Mouse (Mus musculus) liver, embryonic 18 days (tissue): ENCODE results near the gene Parp6. TPM values are rescaled to one million over a fixed set of nuclear protein-coding genes. Genes with fewer than 3 reads are reported as not detected.

ENCODE experiments used
- polyA plus RNA-seq: library from polyadenylated mRNA; depleted of rRNA; stranded (reverse); fragments of >200 nt; gene quantifications from 2 replicates; pipeline ENCODE4 v1.2.3, GENCODE M21; 2012; rRNA removed

Gene Parp6
- 6.4 and 7.6 TPM in 2 replicates for polyA plus RNA-seq

DNA sequence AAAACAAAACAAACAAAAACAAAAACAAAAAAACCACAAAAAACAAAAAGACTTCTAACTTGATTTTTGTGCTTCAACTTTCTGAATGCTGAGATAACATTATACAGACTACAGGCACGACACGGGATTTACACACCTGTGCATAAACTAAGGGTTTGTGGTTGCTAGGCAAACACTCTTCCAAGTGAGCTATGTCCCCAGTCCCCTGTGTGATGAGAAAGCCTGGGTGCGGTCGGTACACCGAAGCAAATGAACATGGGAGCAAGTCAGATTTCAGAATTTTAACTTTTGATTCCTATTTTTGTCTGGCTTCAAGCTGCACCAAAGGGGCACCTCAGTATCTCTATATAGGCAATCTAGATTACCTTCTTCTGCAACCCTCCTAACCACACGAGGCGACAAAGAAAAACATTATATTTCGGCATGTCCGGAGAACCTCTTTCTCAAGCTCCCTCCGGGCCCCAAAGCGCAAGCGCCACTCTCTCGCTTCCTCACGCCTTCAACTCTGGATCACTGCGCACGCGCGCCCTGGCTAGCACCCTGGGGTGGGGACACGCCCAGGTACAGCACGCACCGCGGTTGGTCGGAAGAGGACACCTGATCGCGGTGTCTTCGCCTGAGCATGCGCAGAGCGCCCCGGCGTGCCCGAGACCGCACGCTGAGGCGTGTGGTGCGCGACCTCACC is at the start of gene Parp6:
Parp6 (plus strand) TSS at position 663 of the 685 bp plus-strand sequence.

DNA sequence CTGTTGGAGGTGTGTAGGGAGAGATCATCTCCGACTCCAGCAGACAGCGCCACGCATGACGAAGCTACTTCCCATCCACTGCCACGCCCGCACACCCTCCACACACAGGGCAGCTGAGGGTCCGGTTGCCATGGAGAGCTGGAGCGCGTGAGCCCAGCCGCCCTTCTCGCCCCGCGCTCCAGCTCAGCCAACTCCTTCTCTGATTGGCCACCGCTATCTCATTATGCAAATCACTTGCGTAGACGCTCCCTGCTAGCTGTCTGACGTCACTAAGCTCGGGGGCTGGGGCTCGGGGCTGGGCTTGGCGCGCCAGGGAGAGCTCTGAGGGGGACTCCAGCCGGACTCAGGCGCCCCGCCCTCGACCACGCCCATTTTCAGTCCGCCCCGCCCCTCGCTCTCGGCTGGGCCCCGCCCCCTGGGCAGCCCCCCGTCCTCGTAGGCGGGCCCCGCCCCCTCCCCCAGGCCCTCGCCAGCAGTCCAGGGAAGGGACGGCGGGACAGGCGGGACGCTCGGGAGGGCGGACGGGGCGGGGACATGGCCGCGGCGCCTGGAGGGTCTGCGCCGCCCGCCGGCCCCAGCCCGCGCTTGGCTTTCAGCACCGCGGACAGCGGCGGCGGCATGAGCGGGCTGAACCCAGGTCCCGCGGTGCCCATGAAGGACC is 39.1 kb upstream of the Parp6 start, which contains the start of gene Celf6:
Celf6 (plus strand) TSS at position 74 of the 661 bp plus-strand sequence.

DNA sequence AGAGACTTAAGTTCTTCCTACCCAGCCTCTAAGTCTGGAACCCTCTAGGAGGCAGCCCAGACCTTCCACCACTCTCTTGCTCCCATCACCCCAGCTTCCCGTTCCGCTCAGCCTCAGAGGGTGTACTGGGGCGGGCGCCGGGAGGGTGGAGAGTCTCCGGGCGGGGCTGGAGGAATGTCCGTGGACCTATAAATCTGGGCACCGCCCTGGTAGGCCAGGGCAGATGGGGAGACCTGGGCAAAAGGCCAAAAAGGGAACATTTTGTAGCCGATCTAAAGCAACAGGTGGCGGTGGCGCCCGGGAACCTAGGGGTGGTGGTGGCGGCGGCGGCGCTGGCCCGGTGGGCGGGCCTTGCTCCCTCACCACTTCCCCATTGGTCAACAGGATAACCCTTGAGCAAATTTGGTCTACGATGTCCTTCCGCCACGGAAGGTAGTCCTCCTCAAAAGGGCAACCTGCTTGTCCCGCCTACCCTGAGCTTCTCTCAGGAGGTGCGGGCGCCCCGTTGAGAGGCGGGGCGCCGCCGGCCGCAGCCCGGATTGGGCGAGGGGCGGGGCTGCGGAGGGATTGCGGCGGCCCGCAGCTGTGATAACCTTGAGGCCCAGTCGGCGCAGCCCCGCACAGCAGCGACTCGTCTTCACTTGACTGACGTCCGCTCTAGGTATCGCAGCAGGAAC is 39.0 kb downstream of the Parp6 start, which contains the start of gene Pkm:
Pkm (plus strand) TSS at position 411 of the 677 bp plus-strand sequence.

GRCm38 (mm10) chr9:59679678-59680533 is 62.8 kb downstream of the Parp6 start, which contains the start of gene Gramd2:
TSS of gene Gramd2 (plus strand) at chr9:59680144.

Other genes starting within 250 kb of the Parp6 start
- gene Arih1, start 130.7 kb upstream of the Parp6 start, polyA plus RNA-seq = 12.9 and 13.3 TPM in 2 replicates
- gene Hexa, start 77.7 kb upstream of the Parp6 start, polyA plus RNA-seq = 27.6 and 29.3 TPM in 2 replicates
- 0.07 and 0.11 TPM in 2 replicates for gene Tmem202, start 77.4 kb upstream of the Parp6 start, polyA plus RNA-seq
- not detected in 2 replicates for gene Celf6, start 39.4 kb upstream of the Parp6 start, polyA plus RNA-seq
- gene Pkm, start 39.1 kb downstream of the Parp6 start, polyA plus RNA-seq = 137 and 139 TPM in 2 replicates
- gene Gramd2, start 62.9 kb downstream of the Parp6 start, polyA plus RNA-seq = 0.67 and 0.74 TPM in 2 replicates
- 1.1 and 1.4 TPM in 2 replicates for gene Senp8, start 133.4 kb downstream of the Parp6 start, polyA plus RNA-seq
- gene Myo9a, start 133.6 kb downstream of the Parp6 start, polyA plus RNA-seq = 2.0 and 2.3 TPM in 2 replicates